Mouse (Mus musculus) intestine, embryonic 15.5 days (tissue): ENCODE results near the gene Tmc3. TPM values are rescaled to one million over a fixed set of nuclear protein-coding genes. Genes with fewer than 3 reads are reported as not detected.

Experiments
- ATAC-seq: fragments of 200-750 bp; cut with Nextera tagmentation; 2 replicates; pipeline ENCODE4 v1.8.0; 2017; ENCODE audit warnings: moderate TSS enrichment, moderate library complexity
- H3K27ac ChIP-seq: fragments of 300-500 bp; sonication (generic); 2 replicates; pipeline ENCODE4 v1.5.1; 2015; ENCODE audit warnings: mild to moderate bottlenecking, inconsistent platforms
- H3K27me3 ChIP-seq: fragments of 300-500 bp; sonication (generic); replicated peaks from 2 replicates; pipeline ENCODE4 v1.6.1; 2015; ENCODE audit warnings: inconsistent platforms
- H3K36me3 ChIP-seq: fragments of 300-500 bp; sonication (generic); 2 replicates; pipeline ENCODE4 v1.6.1; 2015; ENCODE audit warnings: inconsistent platforms
- H3K4me1 ChIP-seq: fragments of 300-500 bp; sonication (generic); replicated peaks from 2 replicates; pipeline ENCODE4 v1.6.1; 2015; ENCODE audit warnings: inconsistent platforms
- H3K4me2 ChIP-seq: fragments of 300-500 bp; sonication (generic); replicated peaks from 2 replicates; pipeline ENCODE4 v1.6.1; 2015; ENCODE audit warnings: mild to moderate bottlenecking, inconsistent platforms
- H3K4me3 ChIP-seq: fragments of 300-500 bp; sonication (generic); replicated peaks from 2 replicates; pipeline ENCODE4 v1.5.1; 2015; ENCODE audit warnings: inconsistent platforms
- H3K9ac ChIP-seq: fragments of 300-500 bp; sonication (generic); 2 replicates; pipeline ENCODE4 v1.6.1; 2015; ENCODE audit warnings: inconsistent platforms
- H3K9me3 ChIP-seq: fragments of 300-500 bp; sonication (generic); 2 replicates; pipeline ENCODE4 v1.6.1; 2016; ENCODE audit warnings: inconsistent platforms
- WGBS: fragments of 180-500 bp; shearing (Covaris S2); methylation state at CpG from one replicate; pipeline ENCODE4 v1.1.7; 2015; 5-methylcytosine and 5-hydroxymethylcytosine counted together
- polyA plus RNA-seq: library from polyadenylated mRNA; unstranded; fragments of >200 nt; fragmentation: Nextera tagmentation; extraction: Ambion mirVana; gene quantifications from 2 replicates; pipeline ENCODE4 v1.2.1, GENCODE M21; 2015

The Tmc3 gene
- polyA plus RNA-seq, 1 experiment from 2014 or later, result 1.1 TPM

DNA sequence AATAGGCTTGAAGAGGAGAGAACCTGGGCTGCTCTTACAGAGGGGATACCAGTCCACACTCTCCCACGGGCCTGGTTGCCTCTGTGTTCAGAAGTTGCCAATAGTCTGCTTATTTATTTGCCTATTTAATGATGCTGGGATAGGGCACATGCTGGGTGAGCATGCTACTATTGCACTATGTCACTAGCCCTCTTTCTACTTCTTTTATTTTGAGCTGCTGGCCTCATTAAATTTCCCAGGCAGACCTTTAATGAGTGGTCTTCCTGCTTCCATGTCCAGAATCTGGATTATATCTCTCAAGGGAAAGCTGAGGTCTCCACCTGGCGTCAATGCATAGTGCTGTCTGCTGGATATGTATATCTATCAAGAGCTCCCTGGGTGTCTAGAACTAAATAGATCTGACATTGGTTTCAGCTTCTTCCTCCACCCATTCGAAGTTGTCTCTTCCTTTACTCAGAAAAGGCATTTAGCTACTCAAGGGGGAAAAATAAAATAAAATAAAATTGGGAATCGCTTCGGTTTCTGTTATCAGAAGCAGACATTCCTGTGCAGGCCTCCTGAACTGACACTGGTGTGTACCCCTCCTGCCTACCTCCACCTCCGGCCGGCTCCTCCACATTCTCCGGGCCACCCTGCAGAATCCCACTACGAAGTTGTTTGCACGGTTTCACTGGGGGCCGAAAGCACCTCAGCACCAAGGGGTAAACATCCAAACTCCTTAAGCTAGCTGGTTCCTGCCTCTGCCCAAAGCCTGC is 46.5 kb downstream of the Tmc3 start:
- H3K4me2 ChIP-seq, result peak overlapping the region; percentile 70
- 0 out of 2 replicates have a peak, but pooled peaks cover 4% of the 10 kb centered on the region for H3K36me3 ChIP-seq
- H3K4me3 ChIP-seq, result peak overlapping the region; percentile 59
- peaks cover 15% of the 10 kb centered on the region for H3K4me1 ChIP-seq
- H3K27me3 ChIP-seq, result no peaks in the 10 kb centered on the region
- 10% methylated on average over 11 of the region's 11 CpGs for WGBS
- ATAC-seq, result no peak; the same call in 1 of the 2 replicates
- no peaks in the 10 kb centered on the region for H3K9me3 ChIP-seq
- H3K27ac ChIP-seq, result peak overlapping the region; percentile 59; the same call in 1 of the 2 replicates
- peak overlapping the region; percentile 41 for H3K9ac ChIP-seq

DNA sequence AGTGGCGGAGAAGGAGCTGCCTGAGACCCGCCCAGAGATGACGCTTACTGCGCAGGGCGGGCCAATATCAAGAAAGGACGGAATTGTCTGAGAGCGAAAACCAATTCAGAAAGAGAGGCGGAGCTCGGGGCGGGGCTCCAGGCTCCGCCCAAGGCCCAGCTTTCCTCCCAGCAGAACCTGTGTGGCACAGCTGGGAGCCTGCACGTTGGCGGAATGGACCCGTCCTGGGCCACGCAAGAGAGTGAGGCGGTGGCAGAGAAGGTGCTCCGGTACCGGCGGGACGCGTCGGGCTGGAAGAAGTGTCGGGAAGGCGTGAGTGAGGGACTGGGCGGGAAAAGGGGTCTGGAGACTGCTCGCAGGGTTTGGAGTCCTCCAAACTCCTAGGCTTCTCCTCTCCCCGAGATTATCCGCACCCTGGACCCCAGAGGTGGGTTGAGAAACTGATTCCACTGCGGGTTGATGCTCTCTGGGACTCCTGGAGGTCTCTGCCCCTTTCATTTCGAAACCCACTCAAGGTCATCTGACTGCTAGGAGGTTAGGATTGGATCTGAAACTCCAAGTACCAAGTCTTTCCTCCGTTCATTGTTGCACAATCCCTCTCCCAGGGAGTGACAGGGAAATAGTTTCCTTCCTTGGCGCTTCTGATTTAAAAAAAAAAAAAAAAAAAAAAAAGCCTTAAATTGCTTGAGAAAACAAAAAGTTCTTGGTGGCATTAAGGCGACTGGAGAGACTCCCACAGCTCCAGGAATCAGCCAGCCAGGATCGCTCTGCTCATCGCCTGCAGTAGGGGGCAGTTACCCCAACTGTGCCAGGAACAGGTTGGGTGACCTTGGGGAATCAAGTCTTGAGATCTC is 47.3 kb downstream of the Tmc3 start, which contains the start of gene Stard5:
Gene Stard5, plus strand, starts transcription at position 132 of the 854 bp plus-strand sequence.
- Histone ChIP-seq H3K27ac (peak within 1 kb of the TSS; percentile 59), H3K9ac (peak within 1 kb of the TSS; percentile 71), H3K4me1 (peaks cover 15% of the 10 kb centered on the region), H3K36me3 (peaks cover 6% of the 10 kb centered on the region; the same call in 1 of the 2 replicates), H3K9me3 (no peaks in the 10 kb centered on the region), H3K4me3 (peak within 1 kb of the TSS; percentile 59), H3K27me3 (no peaks in the 10 kb centered on the region), H3K4me2 (peak within 1 kb of the TSS; percentile 70)
- ATAC-seq, result peak; percentile 92
- under 1% methylated on average over 35 of the region's 35 CpGs for WGBS

DNA sequence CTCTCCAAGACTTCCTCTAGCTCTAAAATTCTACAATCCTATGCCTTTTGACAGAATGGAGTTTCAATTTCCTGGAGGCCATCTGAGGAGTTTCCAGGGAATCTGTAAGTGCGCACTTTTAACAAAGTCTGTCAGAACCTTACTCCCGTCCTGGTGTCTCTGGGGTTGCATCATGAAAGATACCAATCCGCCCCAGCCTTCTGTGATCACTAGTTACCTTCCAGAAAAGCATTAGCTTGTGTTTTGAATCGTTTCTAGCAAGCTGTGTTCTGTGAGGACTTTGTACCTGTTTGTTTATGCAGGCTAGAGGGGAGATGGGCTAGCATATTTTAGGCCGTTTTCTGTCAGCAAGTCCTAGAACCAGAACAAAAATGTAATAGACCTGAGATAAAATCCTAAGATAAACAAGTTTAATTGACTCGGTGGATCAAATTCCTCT is 48.0 kb downstream of the Tmc3 start:
- H3K4me2 ChIP-seq, result peak overlapping the region; percentile 70
- peaks cover 15% of the 10 kb centered on the region for H3K4me1 ChIP-seq
- H3K9me3 ChIP-seq, result no peaks in the 10 kb centered on the region
- ATAC-seq, result no peak
- WGBS, result 26% methylated on average over 6 of the region's 6 CpGs
- H3K36me3 ChIP-seq, result peaks cover 8% of the 10 kb centered on the region; the same call in 1 of the 2 replicates
- H3K27ac ChIP-seq, result peak overlapping the region; percentile 48
- H3K27me3 ChIP-seq, result no peaks in the 10 kb centered on the region
- peak overlapping the region; percentile 59 for H3K4me3 ChIP-seq
- peak overlapping the region; percentile 71 for H3K9ac ChIP-seq

DNA sequence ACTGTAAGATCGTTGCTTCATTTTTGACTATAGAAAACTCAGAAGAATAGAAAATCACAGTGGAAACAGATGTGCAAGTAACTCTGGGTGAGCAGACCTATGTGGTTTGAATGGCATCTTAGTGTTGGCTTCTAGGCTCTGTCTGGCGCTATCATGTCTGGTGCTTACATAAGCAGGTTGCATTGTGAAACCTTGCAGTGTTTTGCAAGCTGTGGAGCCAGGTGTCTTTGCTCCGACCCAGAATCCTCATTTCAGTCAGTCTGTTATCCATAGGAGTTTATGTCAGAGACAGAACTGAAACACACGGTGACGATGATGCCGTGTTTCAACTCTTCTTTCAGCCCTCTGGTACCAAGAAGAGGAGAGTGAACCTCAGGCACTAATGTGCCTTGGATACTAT is 49.1 kb downstream of the Tmc3 start:
- no peak for ATAC-seq
- Histone ChIP-seq H3K4me3 (no peak overlapping the region), H3K9me3 (no peaks in the 10 kb centered on the region), H3K4me1 (peaks cover 18% of the 10 kb centered on the region), H3K36me3 (peaks cover 8% of the 10 kb centered on the region; the same call in 1 of the 2 replicates), H3K27ac (no peak overlapping the region), H3K4me2 (peak overlapping the region; percentile 70; the same call in 1 of the 2 replicates), H3K9ac (no peak overlapping the region), H3K27me3 (no peaks in the 10 kb centered on the region)
- WGBS, result 81% methylated on average over 6 of the region's 6 CpGs

DNA sequence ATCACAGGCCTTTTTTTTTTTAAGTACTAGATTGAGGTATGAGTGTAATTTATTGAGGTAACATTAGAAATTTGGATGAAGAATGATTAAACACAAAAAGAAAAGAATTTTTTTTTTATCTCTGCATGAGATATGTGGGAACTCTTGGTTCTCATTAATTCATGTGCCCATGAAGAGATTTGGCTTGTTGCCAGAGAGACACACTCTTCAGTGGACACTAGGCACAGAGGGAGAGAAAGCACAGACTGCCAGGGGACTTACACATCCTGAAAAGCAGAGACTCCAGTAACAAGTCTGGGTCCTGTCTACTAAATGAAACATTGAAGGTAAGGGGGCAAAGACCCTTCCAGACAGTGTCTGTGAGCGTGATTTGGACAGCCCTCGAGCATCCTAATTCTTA is 51.0 kb downstream of the Tmc3 start:
- no peak for ATAC-seq
- H3K36me3 ChIP-seq, result peaks cover 8% of the 10 kb centered on the region
- H3K4me3 ChIP-seq, result no peak overlapping the region
- H3K4me2 ChIP-seq, result no peak overlapping the region
- H3K27ac ChIP-seq, result no peak overlapping the region
- H3K27me3 ChIP-seq, result no peaks in the 10 kb centered on the region
- peaks cover 17% of the 10 kb centered on the region for H3K4me1 ChIP-seq
- 84% methylated on average over 2 of the region's 2 CpGs for WGBS
- no peaks in the 10 kb centered on the region for H3K9me3 ChIP-seq
- H3K9ac ChIP-seq, result no peak overlapping the region

DNA sequence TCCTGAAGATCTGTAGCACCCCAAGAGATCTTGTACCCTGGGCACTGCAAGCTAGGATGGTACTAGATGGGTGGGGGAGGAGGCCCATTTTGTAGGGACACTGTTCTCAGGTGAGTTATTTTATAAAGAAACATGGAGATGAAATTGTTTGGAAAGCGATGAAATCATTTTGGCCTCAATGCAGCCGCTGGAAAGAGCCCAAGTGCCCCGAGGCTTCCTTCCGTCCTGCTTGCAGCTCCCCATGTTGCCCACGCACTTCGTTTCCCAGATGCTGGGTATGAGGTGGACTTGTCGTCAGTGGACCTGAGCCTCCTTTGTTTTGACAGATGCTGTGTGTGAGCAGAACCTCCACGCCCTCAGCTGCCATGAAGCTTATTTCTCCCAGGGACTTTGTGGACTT is 51.7 kb downstream of the Tmc3 start:
- H3K4me2 ChIP-seq, result no peak overlapping the region
- H3K4me1 ChIP-seq, result peaks cover 15% of the 10 kb centered on the region
- H3K27me3 ChIP-seq, result no peaks in the 10 kb centered on the region
- no peak overlapping the region for H3K9ac ChIP-seq
- peaks cover 8% of the 10 kb centered on the region for H3K36me3 ChIP-seq
- no peak overlapping the region for H3K4me3 ChIP-seq
- no peaks in the 10 kb centered on the region for H3K9me3 ChIP-seq
- no peak for ATAC-seq
- WGBS, result 93% methylated on average over 8 of the region's 8 CpGs
- H3K27ac ChIP-seq, result no peak overlapping the region

DNA sequence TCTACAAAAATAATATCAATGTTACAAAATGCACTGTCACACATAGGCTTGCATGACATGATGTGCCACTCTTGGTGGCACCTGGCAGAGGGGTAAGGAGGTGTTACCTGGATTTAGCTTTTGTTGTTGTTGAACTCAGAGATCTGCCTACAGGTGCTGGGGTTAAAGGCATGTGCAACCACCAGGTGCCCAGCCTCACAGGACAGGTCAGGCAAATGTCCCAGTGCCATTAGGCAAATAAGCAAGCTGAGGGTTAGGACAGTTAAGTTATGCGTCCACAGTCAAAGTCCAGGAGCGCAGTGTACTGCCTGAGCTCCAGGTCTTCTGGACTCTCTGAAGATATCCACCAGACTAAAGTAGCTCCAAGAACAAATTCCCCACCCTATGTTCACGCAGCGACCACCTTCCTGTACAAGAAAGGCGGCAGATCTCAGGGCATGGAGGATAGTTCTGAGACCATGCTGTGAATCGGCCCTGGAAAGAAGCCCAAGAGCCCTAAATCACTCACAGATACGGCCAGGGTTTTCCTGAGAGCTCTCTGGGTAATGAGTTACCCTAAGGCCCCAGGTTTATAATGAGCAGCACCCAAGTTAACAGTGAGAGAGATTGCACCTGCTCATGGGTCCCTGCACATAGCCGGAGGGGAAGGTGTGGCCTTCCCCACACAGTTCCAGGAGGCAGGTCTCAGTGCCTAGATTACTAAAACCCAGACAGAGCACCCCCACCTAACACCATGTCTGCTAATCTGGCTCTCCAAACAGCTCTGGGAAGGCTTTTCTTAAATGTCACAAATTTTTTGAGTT is 53.3 kb downstream of the Tmc3 start:
- H3K27ac ChIP-seq, result 0 out of 2 replicates have a peak overlapping the region, but pooled peaks have one; percentile 51
- WGBS, result 74% methylated on average over 8 of the region's 8 CpGs
- H3K9ac ChIP-seq, result no peak overlapping the region
- H3K4me2 ChIP-seq, result 0 out of 2 replicates have a peak overlapping the region, but pooled peaks have one; percentile 12
- H3K27me3 ChIP-seq, result no peaks in the 10 kb centered on the region
- peaks cover 8% of the 10 kb centered on the region for H3K36me3 ChIP-seq
- H3K4me1 ChIP-seq, result peaks cover 10% of the 10 kb centered on the region
- H3K9me3 ChIP-seq, result no peaks in the 10 kb centered on the region
- peak; percentile 92 for ATAC-seq
- H3K4me3 ChIP-seq, result no peak overlapping the region

DNA sequence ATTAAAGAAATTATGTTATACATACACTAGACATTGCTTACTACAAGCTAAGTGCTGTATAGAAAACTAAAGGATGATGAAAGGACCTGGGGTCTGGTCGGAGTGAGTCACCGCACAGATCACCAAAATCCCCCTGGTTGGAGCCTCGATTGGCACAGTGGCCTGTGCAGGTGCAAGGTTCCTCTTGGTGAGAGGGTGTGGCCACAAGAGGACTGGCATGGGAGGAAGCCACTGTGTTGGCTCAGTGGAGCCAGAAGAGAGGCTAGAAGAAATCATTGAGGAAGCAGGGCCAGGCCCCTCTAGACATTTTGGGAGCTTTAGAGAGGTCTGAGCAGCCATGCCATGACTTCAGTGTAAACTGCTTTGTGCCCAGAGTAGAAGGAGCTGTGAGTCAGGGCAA is 54.4 kb downstream of the Tmc3 start:
- Histone ChIP-seq H3K4me3 (no peak overlapping the region), H3K4me2 (no peak overlapping the region), H3K27ac (no peak overlapping the region), H3K9me3 (no peaks in the 10 kb centered on the region), H3K9ac (no peak overlapping the region), H3K36me3 (peaks cover 8% of the 10 kb centered on the region), H3K4me1 (peaks cover 3% of the 10 kb centered on the region; the same call in 1 of the 2 replicates), H3K27me3 (no peaks in the 10 kb centered on the region)
- 70% methylated on average over 3 of the region's 3 CpGs for WGBS
- ATAC-seq, result no peak

DNA sequence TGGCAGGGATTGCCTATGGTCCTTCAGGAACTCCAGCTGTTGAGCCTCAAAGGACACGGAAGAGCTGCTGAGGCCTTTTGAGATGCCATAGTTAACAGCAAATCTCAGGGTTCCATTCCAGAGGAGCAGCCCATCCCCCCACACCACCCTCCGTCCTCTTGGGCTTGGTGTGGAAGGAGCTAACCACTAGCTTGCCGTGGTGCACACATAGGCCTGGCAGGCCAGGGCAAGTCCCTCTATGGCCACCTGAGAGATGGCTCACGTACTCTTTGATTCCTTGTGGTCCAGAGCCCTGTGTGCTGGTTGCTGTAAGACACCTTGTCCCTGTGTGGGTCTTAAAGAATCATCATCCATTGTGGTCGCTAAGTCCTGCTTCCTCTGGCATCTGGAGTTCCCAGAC is 55.9 kb downstream of the Tmc3 start:
- Histone ChIP-seq H3K27me3 (no peaks in the 10 kb centered on the region), H3K4me2 (no peak overlapping the region), H3K9me3 (no peaks in the 10 kb centered on the region), H3K27ac (no peak overlapping the region), H3K4me3 (no peak overlapping the region), H3K9ac (no peak overlapping the region), H3K36me3 (peaks cover 4% of the 10 kb centered on the region), H3K4me1 (peaks cover 3% of the 10 kb centered on the region; the same call in 1 of the 2 replicates)
- 92% methylated on average over 5 of the region's 5 CpGs for WGBS
- no peak for ATAC-seq

DNA sequence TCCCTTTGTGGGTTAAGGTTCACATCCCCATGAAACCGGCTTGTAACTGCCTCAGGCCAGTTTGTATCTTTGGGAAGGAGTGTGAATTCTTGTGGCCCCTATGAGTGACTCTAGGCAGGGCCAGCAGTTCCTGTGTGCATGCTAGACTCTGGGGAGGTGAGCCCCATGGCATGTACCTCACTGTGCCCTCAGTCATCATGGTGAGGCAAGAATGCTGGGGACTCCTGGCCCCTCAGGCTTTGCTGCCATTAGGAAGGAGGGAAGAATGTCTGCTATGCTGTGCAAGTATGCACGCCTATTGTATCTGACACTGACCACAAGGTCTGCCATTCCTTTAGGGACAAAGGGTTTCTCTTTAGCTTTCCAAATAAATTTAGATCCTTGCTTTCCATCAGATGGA is 56.4 kb downstream of the Tmc3 start:
- ATAC-seq, result no peak
- Histone ChIP-seq H3K4me3 (no peak overlapping the region), H3K27ac (no peak overlapping the region), H3K4me1 (peaks cover 3% of the 10 kb centered on the region; the same call in 1 of the 2 replicates), H3K4me2 (no peak overlapping the region), H3K36me3 (peaks cover 4% of the 10 kb centered on the region), H3K9me3 (no peaks in the 10 kb centered on the region), H3K9ac (no peak overlapping the region), H3K27me3 (no peaks in the 10 kb centered on the region)
- WGBS, result 69% methylated on average over 2 of the region's 2 CpGs

DNA sequence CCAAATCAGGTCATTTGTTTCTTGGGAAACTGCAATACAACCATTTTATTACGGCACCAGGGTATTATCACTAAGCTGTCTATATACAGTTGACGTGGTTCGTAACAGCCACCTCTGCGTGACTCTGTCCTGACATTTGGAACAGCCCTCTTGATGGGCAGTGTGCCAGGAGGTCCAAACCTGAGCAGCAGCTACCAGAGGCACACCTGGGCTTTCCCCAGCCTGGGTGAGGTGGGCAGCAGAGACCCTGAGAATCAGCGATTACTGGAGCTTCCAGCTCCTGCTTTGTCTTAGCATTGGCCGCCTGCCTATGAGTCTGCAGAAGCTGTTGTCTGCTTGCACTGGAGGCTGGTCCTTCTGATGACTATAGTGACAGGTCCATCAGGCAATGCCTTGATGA is 58.9 kb downstream of the Tmc3 start:
- 75% methylated on average over 6 of the region's 6 CpGs for WGBS
- no peak for ATAC-seq
- H3K9me3 ChIP-seq, result no peaks in the 10 kb centered on the region

More for the DNA sequence above, 58.9 kb downstream of the Tmc3 start:
- H3K36me3 ChIP-seq, result no peaks in the 10 kb centered on the region; the same call in 1 of the 2 replicates
- no peak overlapping the region for H3K4me3 ChIP-seq
- H3K4me2 ChIP-seq, result no peak overlapping the region
- H3K9ac ChIP-seq, result no peak overlapping the region
- no peaks in the 10 kb centered on the region for H3K27me3 ChIP-seq
- H3K27ac ChIP-seq, result no peak overlapping the region
- H3K4me1 ChIP-seq, result peaks cover 2% of the 10 kb centered on the region; the same call in 1 of the 2 replicates
